Mouse (Mus musculus) kidney, adult 2 months (tissue): ENCODE measurements around the gene Ccndbp1. TPM values are rescaled to one million over a fixed set of nuclear protein-coding genes. Genes with fewer than 3 reads are reported as not detected.
"Not testable (repeated sequence)": the region's sequence is repeated elsewhere in the genome, so short reads cannot be mapped to it uniquely, and the experiment has no call there.

Experiments used
- DNase-seq: peaks from one replicate; pipeline ENCODE4 v3.0.0; 2021
- H3K27ac ChIP-seq: fragments of 200-500 bp; 2 replicates; pipeline ENCODE4 v1.5.1; 2012; ENCODE audit warnings: low read depth, low read length, control low read depth, inconsistent platforms; ENCODE audit not compliant: insufficient read depth
- H3K27me3 ChIP-seq: fragments of 200-500 bp; replicated peaks from 2 replicates; pipeline ENCODE4 v1.6.1; 2012; ENCODE audit warnings: mild to moderate bottlenecking, moderate library complexity, low read length, inconsistent platforms; ENCODE audit not compliant: control insufficient read depth, insufficient read depth
- H3K36me3 ChIP-seq: fragments of 200-500 bp; 2 replicates; pipeline ENCODE4 v1.6.1; 2012; ENCODE audit warnings: mild to moderate bottlenecking, moderate library complexity, low read length, inconsistent platforms; ENCODE audit not compliant: control insufficient read depth, insufficient read depth
- H3K4me1 ChIP-seq: fragments of 200-500 bp; 2 replicates; pipeline ENCODE4 v1.6.1; 2011; ENCODE audit warnings: low read length; ENCODE audit not compliant: control insufficient read depth, insufficient read depth
- H3K4me3 ChIP-seq: fragments of 200-500 bp; 2 replicates; pipeline ENCODE4 v1.5.1; 2011; ENCODE audit warnings: mild to moderate bottlenecking, low read depth, low read length, control low read depth; ENCODE audit not compliant: insufficient read depth
- CTCF ChIP-seq: fragments of 200-500 bp; conservative IDR thresholded peaks from 2 replicates; pipeline ENCODE4 v1.5.1; 2011; ENCODE audit warnings: low read depth, mild to moderate bottlenecking, control low read depth, low read length, moderate library complexity, mixed read lengths; ENCODE audit not compliant: insufficient read depth, insufficient read length
- POLR2A ChIP-seq: fragments of 200-500 bp; IDR thresholded peaks from one replicate; pipeline ENCODE4 v1.6.1; 2011; ENCODE audit warnings: low read depth, low read length, control low read depth
- WGBS: fragments of 180-500 bp; shearing (Covaris S2); methylation state at CpG from one replicate; pipeline ENCODE4 v1.1.7; 2018; 5-methylcytosine and 5-hydroxymethylcytosine counted together
- polyA plus RNA-seq: library from polyadenylated mRNA; depleted of rRNA; stranded (reverse); fragments of >200 nt; gene quantifications from 2 replicates; pipeline ENCODE4 v1.2.3, GENCODE M21; 2012

Ccndbp1 gene
- polyA plus RNA-seq, 1 experiment: 40.7 TPM

DNA sequence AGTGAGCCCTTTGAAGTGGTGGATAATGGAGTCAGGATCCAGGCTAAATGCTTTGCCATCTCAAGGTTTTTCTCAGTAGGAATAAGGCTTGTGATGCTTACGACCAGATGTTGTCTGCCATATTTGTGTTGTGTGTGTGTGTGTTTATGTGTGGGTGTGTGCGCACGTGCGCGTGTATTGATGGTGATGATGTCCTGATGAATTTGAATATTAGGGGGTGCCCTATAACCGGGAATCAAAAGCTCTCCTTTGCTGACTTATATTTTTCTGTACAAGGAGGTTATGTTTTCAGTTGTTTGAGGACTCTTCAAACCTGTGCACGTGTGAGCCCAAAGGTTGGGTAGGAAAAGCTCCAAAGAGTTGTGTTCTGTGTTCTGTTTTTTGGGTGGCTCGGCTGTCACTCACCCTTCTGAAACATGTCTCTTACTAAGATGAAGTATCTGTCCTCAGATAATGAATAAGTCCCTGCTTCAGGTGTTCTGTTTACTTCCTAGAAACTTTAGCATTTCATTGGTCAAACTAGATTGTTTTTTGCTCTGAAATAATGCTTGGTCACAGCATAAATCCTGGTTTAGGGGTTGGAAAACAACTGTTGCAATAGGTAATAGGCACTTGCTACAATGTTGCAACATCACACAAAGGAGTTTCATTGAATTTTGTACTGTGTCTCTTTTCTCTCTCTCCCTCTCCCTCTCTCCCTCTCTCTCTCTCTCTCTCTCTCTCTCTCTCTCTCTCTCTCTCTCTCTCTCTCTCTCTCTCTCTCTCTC lies 30.1 kb upstream of the Ccndbp1 start:
- peak overlapping the region; percentile 76; the same call in 1 of the 2 replicates for H3K27ac ChIP-seq
- no peaks in the 10 kb centered on the region for H3K36me3 ChIP-seq
- H3K4me3 ChIP-seq: peak overlapping the region; percentile 84
- H3K4me1 ChIP-seq: peaks cover 3% of the 10 kb centered on the region; the same call in 1 of the 2 replicates
- DNase-seq: no peak
- WGBS: 88% methylated on average over 8 of the region's 8 CpGs
- no peak for TF ChIP-seq CTCF
- TF ChIP-seq POLR2A: no peak
- no peaks in the 10 kb centered on the region for H3K27me3 ChIP-seq

DNA sequence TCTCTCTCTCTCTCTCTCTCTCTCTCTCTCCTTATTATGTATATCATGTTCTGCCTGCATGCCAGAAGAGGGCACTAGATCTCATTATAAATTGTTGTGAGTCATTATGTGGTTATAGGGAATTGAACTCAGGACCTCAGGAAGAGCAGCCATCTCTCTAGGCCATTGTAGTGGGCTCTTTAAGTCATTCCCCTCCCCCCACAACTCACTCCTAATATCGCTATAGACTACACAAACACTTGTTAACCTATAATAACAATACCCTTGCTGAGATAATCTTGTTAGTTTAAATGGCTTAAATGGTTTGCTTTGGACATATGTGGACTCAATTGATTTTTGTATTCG lies 29.5 kb upstream of the Ccndbp1 start:
- TF ChIP-seq POLR2A (no peak), CTCF (no peak)
- WGBS: 79% methylated on average over 2 of the region's 2 CpGs
- Histone ChIP-seq H3K36me3 (no peaks in the 10 kb centered on the region), H3K27me3 (no peaks in the 10 kb centered on the region), H3K27ac (no peak overlapping the region), H3K4me1 (peaks cover 3% of the 10 kb centered on the region; the same call in 1 of the 2 replicates), H3K4me3 (no peak overlapping the region)
- no peak for DNase-seq

DNA sequence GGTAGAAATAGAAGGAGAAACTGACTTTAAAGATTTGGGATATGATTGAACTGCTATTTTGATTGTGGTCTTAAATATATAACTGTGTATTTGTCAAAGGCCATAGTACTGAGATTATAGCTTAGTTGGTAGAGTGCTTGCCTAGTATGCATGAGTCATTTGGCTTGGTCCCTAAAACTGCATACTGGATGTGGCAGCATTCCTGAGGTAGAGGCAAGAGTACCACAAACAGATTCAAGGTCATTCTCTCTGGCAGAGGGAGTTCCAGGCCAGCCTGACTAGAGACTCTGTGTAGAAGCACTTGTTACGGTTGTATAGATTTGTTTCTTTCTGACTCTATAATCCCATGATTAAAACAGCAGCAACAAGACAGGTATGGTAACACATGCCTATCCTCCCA lies 28.4 kb upstream of the Ccndbp1 start:
- Histone ChIP-seq H3K4me1 (peaks cover 3% of the 10 kb centered on the region; the same call in 1 of the 2 replicates), H3K4me3 (no peak overlapping the region), H3K36me3 (no peaks in the 10 kb centered on the region), H3K27ac (no peak overlapping the region; the same call in 1 of the 2 replicates), H3K27me3 (no peaks in the 10 kb centered on the region)
- WGBS: 78% methylated on average over 1 of the region's 1 CpGs
- no peak for TF ChIP-seq POLR2A
- TF ChIP-seq CTCF: no peak
- DNase-seq: peak; percentile 27

DNA sequence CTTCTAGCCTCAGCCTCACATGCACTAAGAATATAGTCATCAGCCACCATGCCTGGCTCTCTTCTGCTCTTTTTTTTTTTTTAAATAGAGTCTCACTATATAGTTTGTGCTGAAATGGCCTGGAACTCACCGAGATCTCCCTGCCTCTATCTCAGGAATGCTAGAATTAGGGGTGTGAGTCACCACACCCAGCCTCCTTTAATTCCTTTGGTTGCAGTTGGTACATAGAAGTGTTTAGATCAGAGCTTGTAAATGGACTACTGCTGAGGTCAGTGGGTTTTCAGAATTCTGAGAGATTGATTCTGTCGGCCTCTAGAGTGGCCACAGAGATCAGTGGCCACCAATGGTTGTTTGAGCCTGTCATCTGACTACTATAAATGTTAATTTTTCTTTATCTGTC lies 27.3 kb upstream of the Ccndbp1 start:
- 69% methylated on average over 2 of the region's 2 CpGs for WGBS
- Histone ChIP-seq H3K27ac (no peak overlapping the region), H3K27me3 (no peaks in the 10 kb centered on the region), H3K4me3 (no peak overlapping the region), H3K36me3 (no peaks in the 10 kb centered on the region), H3K4me1 (peaks cover 3% of the 10 kb centered on the region; the same call in 1 of the 2 replicates)
- no peak for TF ChIP-seq POLR2A
- TF ChIP-seq CTCF: no peak
- DNase-seq: no peak

DNA sequence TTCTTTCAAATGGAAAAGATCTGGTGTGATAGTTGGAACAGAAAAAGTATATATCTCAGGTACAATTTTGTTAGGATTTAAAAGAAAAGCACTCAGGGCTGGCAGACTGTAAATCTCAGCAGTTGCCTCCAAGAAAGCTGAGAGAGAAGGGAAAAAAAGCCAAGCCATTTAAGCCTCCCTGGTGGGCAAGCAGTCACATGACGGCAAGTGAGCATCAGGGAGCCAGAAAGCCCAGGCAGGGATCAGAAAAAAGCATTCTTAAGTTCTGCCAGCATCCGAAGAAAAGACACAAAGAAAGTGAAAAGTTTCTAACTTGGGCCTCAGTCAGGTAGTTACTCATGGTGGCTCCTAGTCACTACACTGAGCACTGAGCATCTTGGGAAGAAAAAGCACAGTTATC lies 24.6 kb upstream of the Ccndbp1 start:
- Histone ChIP-seq H3K4me1 (no peaks in the 10 kb centered on the region), H3K27ac (no peak overlapping the region), H3K27me3 (no peaks in the 10 kb centered on the region), H3K4me3 (no peak overlapping the region), H3K36me3 (no peaks in the 10 kb centered on the region)
- WGBS: 78% methylated on average over 2 of the region's 2 CpGs
- DNase-seq: no peak
- no peak for TF ChIP-seq CTCF
- TF ChIP-seq POLR2A: no peak

DNA sequence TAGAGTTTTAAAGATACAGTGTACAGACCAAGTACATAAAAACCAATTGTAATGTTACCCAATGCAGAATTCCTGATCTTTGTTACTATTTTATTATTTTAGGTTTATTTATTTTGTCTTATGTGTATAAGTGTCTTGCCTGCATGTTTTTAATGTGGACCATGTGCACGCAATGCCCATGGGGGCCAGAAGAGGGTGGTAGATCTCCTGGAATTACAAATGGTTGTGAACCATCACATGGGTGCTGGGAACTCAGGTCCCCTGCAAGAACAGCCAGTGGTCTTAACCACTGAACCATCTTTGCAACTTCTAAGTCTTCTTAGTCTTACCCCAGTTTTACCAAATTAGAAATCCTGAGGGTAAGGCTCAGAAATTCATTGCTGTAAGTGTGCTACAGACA lies 23.0 kb upstream of the Ccndbp1 start:
- DNase-seq: no peak
- H3K27ac ChIP-seq: no peak overlapping the region
- TF ChIP-seq CTCF (peak; percentile 33; the same call in 1 of the 2 replicates), POLR2A (no peak)
- no peak overlapping the region for H3K4me3 ChIP-seq
- WGBS: 93% methylated on average over 1 of the region's 1 CpGs
- H3K27me3 ChIP-seq: no peaks in the 10 kb centered on the region
- H3K4me1 ChIP-seq: no peaks in the 10 kb centered on the region
- H3K36me3 ChIP-seq: no peaks in the 10 kb centered on the region

DNA sequence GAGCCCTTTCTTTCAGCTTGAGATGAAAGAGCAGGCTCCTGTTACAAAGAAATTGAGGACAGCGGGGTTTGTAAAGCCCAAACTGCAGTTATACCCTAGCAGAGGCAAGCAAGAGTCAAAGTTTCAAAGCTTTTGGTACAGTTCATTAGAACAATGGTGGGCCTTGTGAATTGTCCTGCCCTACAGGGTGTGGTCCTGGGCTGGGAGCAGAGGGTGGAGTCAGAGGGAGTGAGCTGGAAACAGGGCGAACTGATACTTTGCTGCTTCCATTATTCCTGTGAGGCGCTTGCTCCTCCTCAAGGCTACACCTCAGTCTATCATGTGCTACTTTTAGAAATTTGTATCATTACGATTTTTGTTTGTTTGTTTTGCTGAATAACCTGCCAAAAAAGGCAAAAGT lies 17.0 kb upstream of the Ccndbp1 start:
- Histone ChIP-seq H3K4me3 (no peak overlapping the region), H3K27me3 (no peaks in the 10 kb centered on the region), H3K4me1 (no peaks in the 10 kb centered on the region), H3K36me3 (peaks cover 1% of the 10 kb centered on the region; the same call in 1 of the 2 replicates), H3K27ac (no peak overlapping the region)
- TF ChIP-seq CTCF: no peak
- no peak for TF ChIP-seq POLR2A
- WGBS: 85% methylated on average over 4 of the region's 4 CpGs
- no peak for DNase-seq

DNA sequence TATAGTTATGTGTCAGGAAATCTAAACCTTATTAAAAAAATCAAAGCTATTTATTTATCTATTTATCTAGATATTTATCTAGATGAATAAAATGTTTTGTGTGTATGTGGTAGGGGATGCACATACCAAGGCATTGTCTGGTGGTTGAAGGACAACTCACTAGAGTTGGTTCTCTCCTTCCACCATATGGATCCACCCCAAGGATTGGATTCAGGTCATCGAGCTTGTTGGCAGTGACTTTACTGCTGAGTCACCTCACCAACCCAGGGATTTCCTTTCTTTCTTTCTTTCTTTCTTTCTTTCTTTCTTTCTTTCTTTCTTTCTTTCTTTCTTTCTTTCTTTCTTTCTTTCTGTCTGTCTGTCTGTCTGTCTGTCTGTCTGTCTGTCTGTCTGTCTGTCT lies 11.6 kb upstream of the Ccndbp1 start:
- H3K4me1 ChIP-seq, H3K27me3 ChIP-seq, H3K36me3 ChIP-seq, DNase-seq, H3K4me3 ChIP-seq, H3K27ac ChIP-seq: not testable (repeated sequence)
- WGBS: 76% methylated on average over 1 of the region's 1 CpGs
